Mouse (Mus musculus) liver, postnatal 0 days (tissue): ENCODE measurements around the gene Olfr1140.

Experiments used
- CTCF ChIP-seq: sonication (generic); IDR thresholded peaks from 2 replicates; pipeline ENCODE4 v1.5.1; 2016; ENCODE audit warnings: antibody characterized with exemption, low read depth
- EP300 ChIP-seq: IDR thresholded peaks from 2 replicates; pipeline ENCODE4 v1.6.1; 2016; ENCODE audit warnings: antibody characterized with exemption, low read depth, mild to moderate bottlenecking

- TF ChIP-seq CTCF (no peak), EP300 (no peak)
Observed at GRCm38 (mm10) chr2:87753891-87754290, 10.3 kb downstream of the Olfr1140 start, which contains the start of gene Olfr1141.
